Mouse (Mus musculus) gastrocnemius, postnatal 36 days (tissue): ENCODE measurements at regions not wholly inside any gene's neighbourhood (a gene's known extent, or its start where the extent isn't known, plus 50 kb on each side); places are given as distances from the start of the nearest gene placed in this dataset.
A peak's percentile ranks its signal among the peaks of the same experiment; 100 is the strongest.

Experiments used
- DNase-seq, 2 experiments: peaks; one replicate each; pipeline ENCODE4 v3.0.0; 2022
- intact Hi-C: fragments of 180-260 bp; cut with DNase I; formaldehyde crosslinking; loops from one replicate; pipeline ENCODE4 v1.15.1; 2025

- intact Hi-C loops, result no loop called here
- no peak for DNase-seq
Measured at GRCm38 (mm10) chr5:50570701-50571100, 511.9 kb upstream of the Adgra3 start.

- no peak for DNase-seq
- intact Hi-C loops, result no loop called here
Measured at GRCm38 (mm10) chr5:50551125-50551524, 492.3 kb upstream of the Adgra3 start.

GRCm38 (mm10) chr5:50512539-50512938 is 453.7 kb upstream of the Adgra3 start:
- intact Hi-C loops, result no loop called here
- no peak for DNase-seq

DNA sequence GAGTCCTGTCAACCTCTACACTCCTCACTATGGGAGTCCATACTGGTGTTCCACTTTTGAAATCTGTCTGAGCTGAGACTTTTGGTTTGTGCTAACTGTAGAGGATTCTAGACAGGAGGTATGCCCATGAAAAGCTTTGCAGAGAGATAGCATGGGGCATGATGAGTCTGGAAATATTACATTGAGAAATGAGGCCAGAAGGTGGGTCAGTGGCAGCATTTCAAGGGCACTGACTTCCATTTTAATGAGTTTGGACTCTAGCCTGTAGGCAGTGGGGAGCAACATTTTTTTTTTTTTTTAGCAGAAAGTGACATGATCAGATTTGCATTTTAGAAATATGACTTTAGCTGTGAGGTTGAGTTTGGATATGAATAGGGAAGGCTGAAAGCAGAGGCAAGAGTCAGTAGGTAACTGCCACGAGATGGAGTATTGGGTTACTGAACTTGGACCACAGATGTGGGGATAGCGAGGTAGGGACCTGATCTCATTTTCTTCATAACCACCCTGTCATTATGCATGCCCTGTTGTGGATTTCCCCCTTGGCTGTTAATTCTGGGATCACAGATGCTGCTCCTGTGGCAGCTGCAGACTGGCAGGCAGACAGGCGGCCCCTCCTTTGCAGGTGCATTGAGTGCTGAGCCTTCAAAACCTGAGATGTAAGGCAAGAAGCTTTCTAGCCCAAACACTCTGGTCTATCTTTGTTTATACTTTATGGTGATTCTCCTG is 451.1 kb upstream of the Adgra3 start:
- no peak for DNase-seq
- intact Hi-C loops, result no loop called here

DNA sequence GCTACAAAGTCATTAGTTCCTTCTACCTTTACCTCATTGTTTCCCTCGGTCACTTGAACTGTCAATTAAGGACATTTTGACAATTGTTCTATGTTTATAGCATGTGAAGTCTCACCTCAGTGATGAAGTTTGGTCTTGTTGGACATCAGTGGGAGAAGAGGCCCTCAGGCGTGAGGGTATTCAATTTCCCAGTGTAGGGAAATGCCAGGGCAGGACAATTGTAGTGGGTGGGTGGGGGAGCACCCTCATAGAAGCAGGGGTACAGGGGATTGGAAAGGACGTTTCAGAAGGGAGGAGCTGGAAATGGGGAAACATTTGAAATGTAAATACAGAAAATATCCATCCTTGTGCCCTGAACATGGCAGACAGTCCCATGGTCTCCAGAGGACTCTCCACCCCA is 431.4 kb upstream of the Adgra3 start:
- no peak for DNase-seq
- intact Hi-C loops, result no loop called here

- peak in 1 of 2 experiments; percentile 4 for DNase-seq
- intact Hi-C loops, result no loop called here
Measured at GRCm38 (mm10) chr5:50476985-50477384, 418.2 kb upstream of the Adgra3 start.

DNA sequence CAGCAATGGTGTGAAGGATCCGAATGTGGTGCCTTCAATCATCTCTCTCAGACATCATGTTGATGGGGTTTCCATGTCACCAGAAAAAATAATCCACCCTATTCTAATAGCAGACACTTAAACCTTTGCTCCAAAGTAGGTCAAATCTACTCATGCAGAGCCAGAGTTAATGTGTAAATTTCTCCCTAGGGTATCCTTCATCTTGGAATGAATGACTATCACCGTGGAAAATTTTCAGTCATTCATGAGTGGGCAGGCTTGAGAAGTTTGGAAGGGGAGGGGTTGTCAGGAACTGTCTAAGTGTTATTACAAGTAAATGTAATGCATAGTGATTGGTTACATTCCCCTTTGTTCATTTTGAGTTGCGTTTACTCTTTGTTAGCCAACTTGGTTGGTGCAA is 402.7 kb upstream of the Adgra3 start:
- no peak for DNase-seq
- intact Hi-C loops, result no loop called here

GRCm38 (mm10) chr5:50457621-50458020 is 398.8 kb upstream of the Adgra3 start:
- intact Hi-C loops, result no loop called here
- DNase-seq, result peak in 1 of 2 experiments; percentile 10

- intact Hi-C loops, result no loop called here
- DNase-seq, result no peak
Measured at GRCm38 (mm10) chr5:50454387-50454786, 395.6 kb upstream of the Adgra3 start.

- intact Hi-C loops, result no loop called here
- no peak for DNase-seq
Measured at GRCm38 (mm10) chr5:50406923-50407322, 348.1 kb upstream of the Adgra3 start.

- intact Hi-C loops, result no loop called here
- no peak for DNase-seq
Measured at GRCm38 (mm10) chr5:50406520-50406919, 347.7 kb upstream of the Adgra3 start.
